Mouse (Mus musculus): ENCODE data around the gene Dnmt3a. TPM values are rescaled to one million over a fixed set of nuclear protein-coding genes. Genes with fewer than 3 reads are reported as not detected.

Gene Dnmt3a
- polyA plus RNA-seq, 1 experiment, result 43.2 TPM

DNA sequence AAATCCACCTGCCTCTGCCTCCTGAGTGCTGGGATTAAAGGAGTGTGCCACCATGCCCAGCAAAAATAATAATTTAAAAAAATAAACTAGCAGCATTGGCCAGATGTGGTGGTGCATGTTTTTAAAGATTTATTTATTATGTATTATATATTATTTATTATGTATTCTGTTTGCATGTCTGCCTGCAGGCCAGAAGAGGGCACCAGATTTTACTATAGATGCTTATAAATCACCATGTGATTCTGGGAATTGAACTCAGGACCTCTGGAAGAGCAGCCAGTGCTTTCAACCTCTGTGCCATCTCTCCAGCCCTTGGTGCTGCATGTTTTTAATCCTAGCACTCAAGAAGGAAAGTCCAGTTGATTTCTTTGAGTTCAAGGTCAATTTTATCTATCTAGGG, 69.7 kb downstream of the Dnmt3a start:
- no peak for TF ChIP-seq CTCF (IDR thresholded peaks at IDR 0.05; ENCODE audit: borderline replicate concordance, insufficient read depth, low read depth, low read length)
- TF ChIP-seq POLR2A (IDR thresholded peaks at IDR 0.05; ENCODE audit: borderline replicate concordance, insufficient read depth, low read length), result no peak
- H3K4me3 ChIP-seq (replicated peaks; ENCODE audit: insufficient read depth, low read depth, low read length), result no peak overlapping the region
- DNase-seq, result no peak
- H3K27me3 ChIP-seq (ENCODE audit: control insufficient read depth, insufficient read depth, low read length), result no peaks in the 10 kb centered on the region
- no peak overlapping the region for H3K27ac ChIP-seq (ENCODE audit: insufficient read depth, low read length)
- H3K4me1 ChIP-seq (ENCODE audit: control insufficient read depth, insufficient read depth, low read length), result peaks cover 28% of the 10 kb centered on the region

GRCm38 (mm10) chr12:3877376-3877775, 71.6 kb downstream of the Dnmt3a start:
- no peak overlapping the region for H3K4me3 ChIP-seq (replicated peaks; ENCODE audit: insufficient read depth, low read depth, low read length)
- DNase-seq, result no peak
- no peak for TF ChIP-seq POLR2A (IDR thresholded peaks at IDR 0.05; ENCODE audit: borderline replicate concordance, insufficient read depth, low read length)
- TF ChIP-seq CTCF (IDR thresholded peaks at IDR 0.05; ENCODE audit: borderline replicate concordance, insufficient read depth, low read depth, low read length), result no peak
- no peaks in the 10 kb centered on the region for H3K27me3 ChIP-seq (ENCODE audit: control insufficient read depth, insufficient read depth, low read length)
- peaks cover 12% of the 10 kb centered on the region; the same call in 1 of the 2 replicates for H3K4me1 ChIP-seq (ENCODE audit: control insufficient read depth, insufficient read depth, low read length)
- no peak overlapping the region for H3K27ac ChIP-seq (ENCODE audit: insufficient read depth, low read length)
- WGBS, result 90% methylated on average over 4 of the region's 4 CpGs

DNA sequence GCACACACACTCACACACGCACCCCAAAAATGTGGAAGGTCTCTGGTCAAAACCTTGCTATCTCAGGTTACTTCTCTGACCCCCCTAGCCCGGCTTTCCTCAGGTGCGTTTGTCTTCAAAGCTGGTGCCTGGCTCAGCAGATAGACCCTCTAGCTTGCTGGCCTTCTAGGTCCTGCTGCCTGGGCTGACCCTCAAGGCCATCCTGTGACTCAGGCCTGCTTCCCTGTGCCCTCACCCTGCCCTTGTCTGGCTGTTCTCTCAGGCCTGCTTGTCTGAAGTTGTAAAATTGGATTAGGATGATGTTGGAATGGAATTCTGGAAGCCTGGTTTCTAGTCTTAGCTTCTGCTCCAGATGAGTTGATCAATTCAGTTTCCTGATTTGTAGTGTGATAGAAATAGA, 75.7 kb downstream of the Dnmt3a start:
- H3K4me1 ChIP-seq (ENCODE audit: control insufficient read depth, insufficient read depth, low read length), result peaks cover 24% of the 10 kb centered on the region
- H3K4me3 ChIP-seq (replicated peaks; ENCODE audit: insufficient read depth, low read depth, low read length), result no peak overlapping the region
- no peaks in the 10 kb centered on the region for H3K27me3 ChIP-seq (ENCODE audit: control insufficient read depth, insufficient read depth, low read length)
- TF ChIP-seq CTCF (IDR thresholded peaks at IDR 0.05; ENCODE audit: borderline replicate concordance, insufficient read depth, low read depth, low read length) (no peak), POLR2A (IDR thresholded peaks at IDR 0.05; ENCODE audit: borderline replicate concordance, insufficient read depth, low read length) (no peak)
- WGBS, result 91% methylated on average over 3 of the region's 3 CpGs
- no peak for DNase-seq
- no peak overlapping the region for H3K27ac ChIP-seq (ENCODE audit: insufficient read depth, low read length)

- DNase-seq, result no peak
- Histone ChIP-seq H3K4me1 (ENCODE audit: control insufficient read depth, insufficient read depth, low read length) (peaks cover 51% of the 10 kb centered on the region), H3K27ac (ENCODE audit: insufficient read depth, low read length) (no peak overlapping the region)
Observed at GRCm38 (mm10) chr12:3884892-3885493, 79.2 kb downstream of the Dnmt3a start.

DNA sequence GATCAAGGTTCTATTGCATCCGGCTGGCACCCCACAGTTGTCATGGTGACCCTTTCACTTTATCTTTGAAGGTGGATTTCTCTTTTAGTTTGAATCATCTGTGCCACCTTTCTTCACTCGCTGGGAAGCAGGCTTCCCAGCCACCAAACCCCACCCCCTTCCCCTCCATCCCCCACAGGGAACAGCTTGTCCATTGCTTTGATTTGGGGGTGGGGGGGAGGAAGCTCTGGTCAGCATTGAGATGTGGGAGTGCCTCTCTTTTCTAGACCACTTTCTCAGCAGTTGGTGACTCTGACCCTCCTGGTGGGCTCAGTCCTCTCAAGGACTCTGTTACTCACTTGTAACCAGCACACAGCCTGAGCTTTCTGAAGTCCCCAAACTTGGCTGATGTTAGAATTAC, 80.8 kb downstream of the Dnmt3a start:
- H3K4me1 ChIP-seq (ENCODE audit: control insufficient read depth, insufficient read depth, low read length), result peaks cover 51% of the 10 kb centered on the region
- DNase-seq, result no peak
- H3K27ac ChIP-seq (ENCODE audit: insufficient read depth, low read length), result no peak overlapping the region
- TF ChIP-seq CTCF (IDR thresholded peaks at IDR 0.05; ENCODE audit: borderline replicate concordance, insufficient read depth, low read depth, low read length) (no peak), POLR2A (IDR thresholded peaks at IDR 0.05; ENCODE audit: borderline replicate concordance, insufficient read depth, low read length) (no peak)
- no peak overlapping the region for H3K4me3 ChIP-seq (replicated peaks; ENCODE audit: insufficient read depth, low read depth, low read length)
- 38% methylated on average over 2 of the region's 2 CpGs for WGBS
- no peaks in the 10 kb centered on the region for H3K27me3 ChIP-seq (ENCODE audit: control insufficient read depth, insufficient read depth, low read length)

More at GRCm38 (mm10) chr12:3884892-3885493, 79.2 kb downstream of the Dnmt3a start:
- Histone ChIP-seq H3K27me3 (ENCODE audit: control insufficient read depth, insufficient read depth, low read length) (no peaks in the 10 kb centered on the region), H3K4me3 (replicated peaks; ENCODE audit: insufficient read depth, low read depth, low read length) (no peak overlapping the region)
- 68% methylated on average over 9 of the region's 9 CpGs for WGBS
- TF ChIP-seq POLR2A (IDR thresholded peaks at IDR 0.05; ENCODE audit: borderline replicate concordance, insufficient read depth, low read length) (no peak), CTCF (IDR thresholded peaks at IDR 0.05; ENCODE audit: borderline replicate concordance, insufficient read depth, low read depth, low read length) (no peak)

GRCm38 (mm10) chr12:3887515-3888325, 81.9 kb downstream of the Dnmt3a start:
- H3K27me3 ChIP-seq (ENCODE audit: control insufficient read depth, insufficient read depth, low read length), result no peaks in the 10 kb centered on the region
- TF ChIP-seq CTCF (IDR thresholded peaks at IDR 0.05; ENCODE audit: borderline replicate concordance, insufficient read depth, low read depth, low read length), result no peak
- no peak for TF ChIP-seq POLR2A (IDR thresholded peaks at IDR 0.05; ENCODE audit: borderline replicate concordance, insufficient read depth, low read length)
- H3K4me1 ChIP-seq (ENCODE audit: control insufficient read depth, insufficient read depth, low read length), result peaks cover 59% of the 10 kb centered on the region
- peak overlapping the region; percentile 65 for H3K27ac ChIP-seq (ENCODE audit: insufficient read depth, low read length)
- no peak overlapping the region for H3K4me3 ChIP-seq (replicated peaks; ENCODE audit: insufficient read depth, low read depth, low read length)
- peak; percentile 78 to 94 for DNase-seq
- WGBS, result 10% methylated on average over 4 of the region's 4 CpGs

GRCm38 (mm10) chr12:3889875-3890635, 84.2 kb downstream of the Dnmt3a start:
- Histone ChIP-seq H3K27ac (ENCODE audit: insufficient read depth, low read length) (peak overlapping the region; percentile 65), H3K27me3 (ENCODE audit: control insufficient read depth, insufficient read depth, low read length) (no peaks in the 10 kb centered on the region), H3K4me3 (replicated peaks; ENCODE audit: insufficient read depth, low read depth, low read length) (no peak overlapping the region), H3K4me1 (ENCODE audit: control insufficient read depth, insufficient read depth, low read length) (peaks cover 72% of the 10 kb centered on the region)
- DNase-seq, result peak; percentile 90 to 92
- 21% methylated on average over 7 of the region's 7 CpGs for WGBS
- TF ChIP-seq POLR2A (IDR thresholded peaks at IDR 0.05; ENCODE audit: borderline replicate concordance, insufficient read depth, low read length) (no peak), CTCF (IDR thresholded peaks at IDR 0.05; ENCODE audit: borderline replicate concordance, insufficient read depth, low read depth, low read length) (no peak)
